Mouse (Mus musculus) CD8-positive naive resting alpha-beta T cell, adult 2 months (primary cell): ENCODE data around the gene Eml1.
A peak's percentile ranks its signal among the peaks of the same experiment; 100 is the strongest.
"Not testable (repeated sequence)": the region's sequence is repeated elsewhere in the genome, so short reads cannot be mapped to it uniquely, and the experiment has no call there.

Experiments
- DNase-seq, 2 experiments: peaks; one replicate each; pipeline ENCODE4 v3.0.0; 2022; ENCODE audit warnings: low read depth in 2 of 2, low spot score in 2 of 2

Eml1 gene

GRCm38 (mm10) chr12:108455004-108455403 lies 84.2 kb downstream of the Eml1 start:
- no peak for DNase-seq

- DNase-seq = no peak
Measured at GRCm38 (mm10) chr12:108472898-108473297, 102.1 kb downstream of the Eml1 start.

GRCm38 (mm10) chr12:108474440-108474839 lies 103.7 kb downstream of the Eml1 start:
- no peak for DNase-seq

- DNase-seq = no peak
Measured at GRCm38 (mm10) chr12:108478714-108479113, 108.0 kb downstream of the Eml1 start.

GRCm38 (mm10) chr12:108480704-108481365 lies 110.1 kb downstream of the Eml1 start:
- no peak for DNase-seq

- DNase-seq = no peak
Measured at GRCm38 (mm10) chr12:108489076-108489475, 118.3 kb downstream of the Eml1 start.

GRCm38 (mm10) chr12:108489741-108490140 lies 119.0 kb downstream of the Eml1 start:
- DNase-seq = no peak

- no peak for DNase-seq
Measured at GRCm38 (mm10) chr12:108490336-108490735, 119.6 kb downstream of the Eml1 start.

GRCm38 (mm10) chr12:108490954-108491353 lies 120.2 kb downstream of the Eml1 start:
- no peak for DNase-seq

GRCm38 (mm10) chr12:108494011-108494541 lies 123.3 kb downstream of the Eml1 start:
- DNase-seq = peak in 1 of 2 experiments; percentile 10

GRCm38 (mm10) chr12:108495455-108496235 lies 124.9 kb downstream of the Eml1 start:
- DNase-seq = no peak

GRCm38 (mm10) chr12:108503064-108503463 lies 132.3 kb downstream of the Eml1 start:
- no peak for DNase-seq

GRCm38 (mm10) chr12:108503582-108503981 lies 132.8 kb downstream of the Eml1 start:
- no peak for DNase-seq

GRCm38 (mm10) chr12:108505846-108506245 lies 135.1 kb downstream of the Eml1 start:
- no peak for DNase-seq

- DNase-seq = not testable (repeated sequence)
Measured at GRCm38 (mm10) chr12:108507046-108507445, 136.3 kb downstream of the Eml1 start.

GRCm38 (mm10) chr12:108510571-108510970 lies 139.8 kb downstream of the Eml1 start:
- DNase-seq = no peak

GRCm38 (mm10) chr12:108511009-108511408 lies 140.3 kb downstream of the Eml1 start:
- DNase-seq = no peak

- DNase-seq = no peak
Measured at GRCm38 (mm10) chr12:108515464-108515863, 144.7 kb downstream of the Eml1 start.

- no peak for DNase-seq
Measured at GRCm38 (mm10) chr12:108519374-108519773, 148.6 kb downstream of the Eml1 start.

GRCm38 (mm10) chr12:108529214-108529613 lies 158.5 kb downstream of the Eml1 start:
- peak in 1 of 2 experiments; percentile 21 for DNase-seq

- no peak for DNase-seq
Measured at GRCm38 (mm10) chr12:108534484-108534883, 163.7 kb downstream of the Eml1 start.

GRCm38 (mm10) chr12:108536461-108536860 lies 165.7 kb downstream of the Eml1 start:
- DNase-seq = no peak
